Mouse (Mus musculus) lung, adult 2 months (tissue): ENCODE data around the gene Tap2.

Experiments used
- CTCF ChIP-seq: fragments of 200-500 bp; IDR thresholded peaks from 2 replicates; pipeline ENCODE4 v1.5.1; 2011; ENCODE audit warnings: mild to moderate bottlenecking, low read length, control low read depth; ENCODE audit not compliant: insufficient read depth
- POLR2A ChIP-seq: fragments of 200-500 bp; IDR thresholded peaks from 2 replicates; pipeline ENCODE4 v1.6.1; 2011; ENCODE audit warnings: low read depth, mild to moderate bottlenecking, control low read depth, low read length, borderline replicate concordance; ENCODE audit errors: extremely low read depth

- TF ChIP-seq CTCF: no peak
- TF ChIP-seq POLR2A: no peak
Observed at GRCm38 (mm10) chr17:34183564-34184219, 19.6 kb upstream of the Tap2 start.
